Mouse (Mus musculus): Measurements from ENCODE around the gene Dennd2a.
"Not testable (repeated sequence)": the region's sequence is repeated elsewhere in the genome, so short reads cannot be mapped to it uniquely, and the experiment has no call there.

Gene Dennd2a

GRCm38 (mm10) chr6:39419851-39420721 lies 137.6 kb downstream of the Dennd2a start, which contains the start of gene Mkrn1:
Gene Mkrn1, minus strand, starts transcription at chr6:39420462.
- peak; percentile 33 for DNase-seq (ENCODE audit: low read depth)

DNA sequence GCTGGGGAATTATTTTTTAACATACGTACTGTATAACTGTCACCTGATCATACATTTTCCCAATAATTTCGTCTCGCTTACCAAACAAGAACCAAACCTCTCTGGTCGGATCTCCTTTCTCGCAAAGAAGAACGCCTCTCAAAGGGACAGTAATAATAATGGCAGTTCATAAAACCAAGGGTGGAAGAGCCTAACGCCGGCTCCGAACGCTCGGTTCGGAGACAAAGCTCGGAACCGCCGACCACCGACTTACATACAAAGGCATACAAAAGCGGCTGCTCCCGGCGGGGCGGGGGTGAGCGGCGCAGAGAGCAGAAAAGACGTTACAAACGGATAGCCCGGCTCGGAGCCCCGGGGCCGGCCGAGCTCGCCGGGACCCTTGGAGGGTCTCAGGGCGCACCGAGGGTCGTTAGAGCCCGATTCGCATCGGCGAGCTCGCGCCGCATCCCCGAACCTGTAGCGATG lies 138.2 kb downstream of the Dennd2a start:
- DNase-seq (ENCODE audit: low read depth): no peak

GRCm38 (mm10) chr6:39416654-39417053 lies 141.0 kb downstream of the Dennd2a start:
- not testable (repeated sequence) for DNase-seq (ENCODE audit: low read depth)

DNA sequence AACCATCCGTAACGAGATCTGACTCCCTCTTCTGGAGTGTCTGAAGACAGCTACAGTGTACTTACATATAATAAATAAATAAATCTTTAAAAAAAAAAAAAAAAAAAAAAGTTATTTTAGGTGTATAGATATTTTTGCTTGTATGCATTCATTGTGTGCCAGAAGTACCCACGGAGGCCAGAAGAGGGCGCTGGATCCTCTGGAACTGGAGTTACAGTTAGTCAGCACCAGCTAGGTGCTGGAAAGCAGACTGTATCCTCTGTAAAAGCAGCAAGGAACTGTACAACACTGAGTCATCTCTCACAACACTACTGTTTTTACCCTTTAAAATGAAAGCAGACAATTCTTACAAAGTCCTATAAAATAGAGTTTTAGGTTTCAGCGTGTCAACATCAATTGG lies 141.9 kb downstream of the Dennd2a start:
- peak; percentile 61 for DNase-seq (ENCODE audit: low read depth)

- DNase-seq (ENCODE audit: low read depth): no peak
Measured at GRCm38 (mm10) chr6:39414106-39414505, 143.6 kb downstream of the Dennd2a start.
